Mouse (Mus musculus) liver, embryonic 14.5 days (tissue): ENCODE measurements around the gene Dennd1a. TPM values are rescaled to one million over a fixed set of nuclear protein-coding genes. Genes with fewer than 3 reads are reported as not detected.

ENCODE experiments used
- ATAC-seq: fragments of 200-750 bp; cut with Nextera tagmentation; 2 replicates; pipeline ENCODE4 v1.8.0; 2017; ENCODE audit warnings: moderate number of reproducible peaks, mild to moderate bottlenecking, moderate library complexity; ENCODE audit not compliant: insufficient read depth
- DNase-seq, 3 experiments: peaks; one replicate each; pipeline ENCODE4 v3.0.0-alpha.2; 2012 to 2013; ENCODE audit warnings: low read depth in 3 of 3, low spot score in 3 of 3
- H3K27ac ChIP-seq: fragments of 300-500 bp; sonication (generic); 2 replicates; pipeline ENCODE4 v1.5.1; 2014; ENCODE audit warnings: moderate library complexity, mild to moderate bottlenecking, control low read depth, inconsistent platforms
- H3K27me3 ChIP-seq: fragments of 300-500 bp; sonication (generic); 2 replicates; pipeline ENCODE4 v1.6.1; 2014; ENCODE audit warnings: mild to moderate bottlenecking, low read length, moderate library complexity; ENCODE audit not compliant: control insufficient read depth, insufficient read depth
- H3K36me3 ChIP-seq: fragments of 300-500 bp; sonication (generic); replicated peaks from 2 replicates; pipeline ENCODE4 v1.6.1; 2014; ENCODE audit warnings: low read depth; ENCODE audit not compliant: control insufficient read depth, insufficient read depth
- H3K4me1 ChIP-seq, 2 experiments: fragments of 200-500 bp in 1 of 2; fragments of 300-500 bp in 1 of 2; sonication (generic) in 1 of 2; replicated peaks; 2 replicates each; pipeline ENCODE4 v1.6.1; 2012 to 2014; ENCODE audit warnings: antibody characterized with exemption in 1 of 2, inconsistent platforms in 1 of 2, low read length in 1 of 2; ENCODE audit not compliant: control insufficient read depth in 2 of 2, insufficient read depth in 2 of 2
- H3K4me2 ChIP-seq: fragments of 300-500 bp; sonication (generic); 2 replicates; pipeline ENCODE4 v1.6.1; 2014; ENCODE audit warnings: low read depth, mild to moderate bottlenecking, control low read depth, moderate library complexity
- H3K4me3 ChIP-seq, 2 experiments: fragments of 200-500 bp in 1 of 2; fragments of 300-500 bp in 1 of 2; sonication (generic) in 1 of 2; 2 replicates each; pipeline ENCODE4 v1.5.1; 2012 to 2014; ENCODE audit warnings: low read depth in 2 of 2, low read length in 2 of 2, mild to moderate bottlenecking in 2 of 2, control low read depth in 1 of 2, inconsistent platforms in 1 of 2, moderate library complexity in 1 of 2; ENCODE audit not compliant: insufficient read depth in 1 of 2
- H3K9ac ChIP-seq: fragments of 300-500 bp; sonication (generic); replicated peaks from 2 replicates; pipeline ENCODE4 v1.6.1; 2014; ENCODE audit warnings: mild to moderate bottlenecking, control low read depth, moderate library complexity
- H3K9me3 ChIP-seq: fragments of 300-500 bp; sonication (generic); 2 replicates; pipeline ENCODE4 v1.6.1; 2016; ENCODE audit warnings: low read length, mixed read lengths; ENCODE audit not compliant: control insufficient read depth
- CTCF ChIP-seq: IDR thresholded peaks from 2 replicates; pipeline ENCODE4 v1.5.1; 2016; ENCODE audit warnings: antibody characterized with exemption, low read depth, control low read depth
- EP300 ChIP-seq: IDR thresholded peaks from 2 replicates; pipeline ENCODE4 v1.6.1; 2016; ENCODE audit warnings: antibody characterized with exemption, low read depth
- WGBS: fragments of 180-500 bp; shearing (Covaris S2); extraction: QIAGEN DNeasy Blood & Tissue Kit; methylation state at CpG from one replicate; pipeline ENCODE4 v1.1.7; 2014; ENCODE audit not compliant: insufficient replicate concordance; 5-methylcytosine and 5-hydroxymethylcytosine counted together
- polyA plus RNA-seq, 2 experiments: library from polyadenylated mRNA; depleted of rRNA in 1 of 2; stranded (reverse) in 1 of 2; unstranded in 1 of 2; fragments of >200 nt; fragmentation: Nextera tagmentation in 1 of 2; extraction: Ambion mirVana in 1 of 2; gene quantifications; 2 replicates each; pipeline versions ENCODE4 v1.2.1 to v1.2.3; 2012 to 2014

The Dennd1a gene
- polyA plus RNA-seq, 2 experiments, result 5.5 to 6.5 TPM

- WGBS, result 56% methylated on average over 4 of the region's 4 CpGs
- DNase-seq, result peak in 2 of 3 experiments; percentile 12 to 20
Measured at GRCm38 (mm10) chr2:38285781-38286432, 1.3 kb downstream of the Dennd1a start.

GRCm38 (mm10) chr2:38283961-38284360 lies 3.2 kb downstream of the Dennd1a start:
- H3K36me3 ChIP-seq, result no peaks in the 10 kb centered on the region
- no peaks in the 10 kb centered on the region for H3K9me3 ChIP-seq
- H3K27me3 ChIP-seq, result no peaks in the 10 kb centered on the region
- H3K27ac ChIP-seq, result no peak overlapping the region
- no peak overlapping the region for H3K4me2 ChIP-seq
- DNase-seq, result no peak
- ATAC-seq, result no peak
- no peak overlapping the region for H3K4me3 ChIP-seq
- 71% methylated on average over 1 of the region's 1 CpGs for WGBS
- no peak for TF ChIP-seq CTCF
- no peak for TF ChIP-seq EP300
- no peak overlapping the region for H3K9ac ChIP-seq
- peaks cover 20 to 31% of the 10 kb centered on the region in 2 experiments for H3K4me1 ChIP-seq

More at GRCm38 (mm10) chr2:38285781-38286432, 1.3 kb downstream of the Dennd1a start:
- H3K4me1 ChIP-seq, result peaks cover 20 to 29% of the 10 kb centered on the region in 2 experiments
- peak overlapping the region; percentile 83 for H3K4me2 ChIP-seq
- 0 out of 2 replicates have a peak, but pooled peaks have one; percentile 24 for ATAC-seq
- peak overlapping the region; percentile 74 to 91 for H3K4me3 ChIP-seq
- no peak for TF ChIP-seq EP300
- H3K9me3 ChIP-seq, result no peaks in the 10 kb centered on the region
- peak overlapping the region; percentile 94 for H3K9ac ChIP-seq
- H3K36me3 ChIP-seq, result no peaks in the 10 kb centered on the region
- peak overlapping the region; percentile 84 for H3K27ac ChIP-seq
- no peaks in the 10 kb centered on the region for H3K27me3 ChIP-seq

- DNase-seq (no peak), ATAC-seq (no peak)
- Histone ChIP-seq H3K4me3 (no peak overlapping the region), H3K4me1 (peaks cover 9 to 14% of the 10 kb centered on the region in 2 experiments), H3K9me3 (no peaks in the 10 kb centered on the region), H3K4me2 (no peak overlapping the region), H3K36me3 (no peaks in the 10 kb centered on the region), H3K9ac (no peak overlapping the region), H3K27me3 (no peaks in the 10 kb centered on the region), H3K27ac (no peak overlapping the region)
- TF ChIP-seq EP300 (no peak), CTCF (no peak)
Measured at GRCm38 (mm10) chr2:38280376-38280775, 6.8 kb downstream of the Dennd1a start.

GRCm38 (mm10) chr2:38274973-38275372 lies 12.2 kb downstream of the Dennd1a start:
- Histone ChIP-seq H3K9ac (no peak overlapping the region), H3K27me3 (no peaks in the 10 kb centered on the region), H3K4me3 (no peak overlapping the region), H3K4me1 (no peaks in the 10 kb centered on the region), H3K27ac (no peak overlapping the region), H3K9me3 (no peaks in the 10 kb centered on the region), H3K36me3 (no peaks in the 10 kb centered on the region), H3K4me2 (no peak overlapping the region)
- 75% methylated on average over 2 of the region's 2 CpGs for WGBS
- ATAC-seq (no peak), DNase-seq (no peak)
- TF ChIP-seq CTCF (no peak), EP300 (no peak)

GRCm38 (mm10) chr2:38263653-38264052 lies 23.5 kb downstream of the Dennd1a start:
- H3K9me3 ChIP-seq, result no peaks in the 10 kb centered on the region
- H3K4me2 ChIP-seq, result no peak overlapping the region
- no peaks in the 10 kb centered on the region for H3K27me3 ChIP-seq
- ATAC-seq (no peak), DNase-seq (no peak)
- H3K36me3 ChIP-seq, result no peaks in the 10 kb centered on the region
- H3K27ac ChIP-seq, result no peak overlapping the region
- WGBS, result 79% methylated on average over 2 of the region's 2 CpGs
- peaks cover 4 to 5% of the 10 kb centered on the region in 2 experiments for H3K4me1 ChIP-seq
- H3K4me3 ChIP-seq, result no peak overlapping the region
- TF ChIP-seq CTCF, result no peak
- no peak for TF ChIP-seq EP300
- no peak overlapping the region for H3K9ac ChIP-seq
